Mouse (Mus musculus): Measurements from ENCODE around the gene Lbhd2. TPM values are rescaled to one million over a fixed set of nuclear protein-coding genes. Genes with fewer than 3 reads are reported as not detected.

The Lbhd2 gene
- not detected for total RNA-seq (2023)

GRCm38 (mm10) chr12:111406622-111407021, at the start of gene Lbhd2:
Lbhd2 (plus strand) TSS chr12:111406809.

GRCm38 (mm10) chr12:111377376-111377973, 29.1 kb upstream of the Lbhd2 start, which contains the start of gene Cdc42bpb:
Cdc42bpb (minus strand) TSS chr12:111377718.

GRCm38 (mm10) chr12:111416921-111417779, 10.5 kb downstream of the Lbhd2 start, which contains the start of gene Exoc3l4:
Exoc3l4 (plus strand) TSS chr12:111417017.

GRCm38 (mm10) chr12:111442309-111443010, 35.9 kb downstream of the Lbhd2 start, which contains the start of gene Tnfaip2:
Tnfaip2 (plus strand) TSS chr12:111442469.

Other genes with a start within 250 kb of the Lbhd2 start
- 51.8 TPM for gene Traf3, start 240.4 kb upstream of the Lbhd2 start, total RNA-seq (2023)
- not detected for gene 4930595D18Rik, start 222.3 kb upstream of the Lbhd2 start, total RNA-seq (2023)
- 0.95 TPM for gene Amn, start 135.7 kb upstream of the Lbhd2 start, total RNA-seq (2023)
- 1.6 TPM for gene Cdc42bpb, start 29.1 kb upstream of the Lbhd2 start, total RNA-seq (2023)
- 0.15 TPM for gene Exoc3l4, start 10.2 kb downstream of the Lbhd2 start, total RNA-seq (2023)
- gene Tnfaip2, start 35.7 kb downstream of the Lbhd2 start, total RNA-seq (2023): 1.3 TPM
- not detected for gene Gm266, start 79.0 kb downstream of the Lbhd2 start, total RNA-seq (2023)
- gene Eif5, start 131.2 kb downstream of the Lbhd2 start, total RNA-seq (2023): 652 TPM
- 71.4 TPM for gene Mark3, start 167.7 kb downstream of the Lbhd2 start, total RNA-seq (2023)